Mouse (Mus musculus): ENCODE results near the gene Oxa1l. TPM values are rescaled to one million over a fixed set of nuclear protein-coding genes. Genes with fewer than 3 reads are reported as not detected.
"Not testable (repeated sequence)": the region's sequence is repeated elsewhere in the genome, so short reads cannot be mapped to it uniquely, and the experiment has no call there.

The Oxa1l gene
- polyA plus RNA-seq, 1 experiment = 98.1 TPM

GRCm38 (mm10) chr14:54333452-54334189 is 27.0 kb upstream of the Oxa1l start:
- Histone ChIP-seq H3K4me1 (ENCODE audit: control insufficient read depth, insufficient read depth, low read length) (0 out of 2 replicates have a peak, but pooled peaks cover 2% of the 10 kb centered on the region), H3K4me3 (replicated peaks; ENCODE audit: extremely low read depth, low read depth, low read length) (no peak overlapping the region)
- TF ChIP-seq CTCF (IDR thresholded peaks at IDR 0.05; ENCODE audit: insufficient read depth, low read length) (no peak), POLR2A (IDR thresholded peaks at IDR 0.05; ENCODE audit: borderline replicate concordance, extremely low read depth, low read depth, low read length) (no peak)
- WGBS = 50% methylated on average over 8 of the region's 8 CpGs
- DNase-seq = no peak

- 53% methylated on average over 7 of the region's 7 CpGs for WGBS
Measured at GRCm38 (mm10) chr14:54340836-54341235, 19.8 kb upstream of the Oxa1l start.

GRCm38 (mm10) chr14:54341807-54342206 is 18.8 kb upstream of the Oxa1l start:
- 55% methylated on average over 2 of the region's 2 CpGs for WGBS
- not testable (repeated sequence) for H3K4me3 ChIP-seq (replicated peaks; ENCODE audit: extremely low read depth, low read depth, low read length); H3K4me1 ChIP-seq (ENCODE audit: control insufficient read depth, insufficient read depth, low read length); DNase-seq

More at GRCm38 (mm10) chr14:54340836-54341235, 19.8 kb upstream of the Oxa1l start:
- TF ChIP-seq POLR2A (IDR thresholded peaks at IDR 0.05; ENCODE audit: borderline replicate concordance, extremely low read depth, low read depth, low read length) (no peak), CTCF (IDR thresholded peaks at IDR 0.05; ENCODE audit: insufficient read depth, low read length) (no peak)
- H3K4me3 ChIP-seq (replicated peaks; ENCODE audit: extremely low read depth, low read depth, low read length) = no peak overlapping the region
- no peak for DNase-seq
- 0 out of 2 replicates have a peak, but pooled peaks cover 2% of the 10 kb centered on the region for H3K4me1 ChIP-seq (ENCODE audit: control insufficient read depth, insufficient read depth, low read length)

GRCm38 (mm10) chr14:54350773-54351541 is 9.7 kb upstream of the Oxa1l start:
- H3K4me1 ChIP-seq (ENCODE audit: control insufficient read depth, insufficient read depth, low read length); DNase-seq; H3K4me3 ChIP-seq (replicated peaks; ENCODE audit: extremely low read depth, low read depth, low read length): not testable (repeated sequence)
- 77% methylated on average over 16 of the region's 16 CpGs for WGBS

GRCm38 (mm10) chr14:54352314-54352713 is 8.3 kb upstream of the Oxa1l start:
- no peak for DNase-seq
- no peak overlapping the region for H3K4me3 ChIP-seq (replicated peaks; ENCODE audit: extremely low read depth, low read depth, low read length)
- TF ChIP-seq POLR2A (IDR thresholded peaks at IDR 0.05; ENCODE audit: borderline replicate concordance, extremely low read depth, low read depth, low read length) (no peak), CTCF (IDR thresholded peaks at IDR 0.05; ENCODE audit: insufficient read depth, low read length) (no peak)
- WGBS = 69% methylated on average over 8 of the region's 8 CpGs
- H3K4me1 ChIP-seq (ENCODE audit: control insufficient read depth, insufficient read depth, low read length) = no peaks in the 10 kb centered on the region

GRCm38 (mm10) chr14:54354406-54354805 is 6.2 kb upstream of the Oxa1l start:
- H3K4me3 ChIP-seq (replicated peaks; ENCODE audit: extremely low read depth, low read depth, low read length) = no peak overlapping the region
- DNase-seq = no peak
- no peaks in the 10 kb centered on the region for H3K4me1 ChIP-seq (ENCODE audit: control insufficient read depth, insufficient read depth, low read length)
- TF ChIP-seq POLR2A (IDR thresholded peaks at IDR 0.05; ENCODE audit: borderline replicate concordance, extremely low read depth, low read depth, low read length) = no peak
- TF ChIP-seq CTCF (IDR thresholded peaks at IDR 0.05; ENCODE audit: insufficient read depth, low read length) = 0 out of 2 replicates have a peak, but pooled peaks have one; percentile 11
- WGBS = 29% methylated on average over 1 of the region's 1 CpGs

GRCm38 (mm10) chr14:54363156-54363555 is 2.5 kb downstream of the Oxa1l start:
- DNase-seq = no peak
- Histone ChIP-seq H3K4me1 (ENCODE audit: control insufficient read depth, insufficient read depth, low read length) (no peaks in the 10 kb centered on the region; the same call in 1 of the 2 replicates), H3K4me3 (replicated peaks; ENCODE audit: extremely low read depth, low read depth, low read length) (no peak overlapping the region)
- no peak for TF ChIP-seq CTCF (IDR thresholded peaks at IDR 0.05; ENCODE audit: insufficient read depth, low read length)
- TF ChIP-seq POLR2A (IDR thresholded peaks at IDR 0.05; ENCODE audit: borderline replicate concordance, extremely low read depth, low read depth, low read length) = no peak
- 93% methylated on average over 8 of the region's 8 CpGs for WGBS

- 53% methylated on average over 5 of the region's 5 CpGs for WGBS
- Histone ChIP-seq H3K4me3 (replicated peaks; ENCODE audit: extremely low read depth, low read depth, low read length) (no peak overlapping the region), H3K4me1 (ENCODE audit: control insufficient read depth, insufficient read depth, low read length) (no peaks in the 10 kb centered on the region; the same call in 1 of the 2 replicates)
- no peak for DNase-seq
- TF ChIP-seq POLR2A (IDR thresholded peaks at IDR 0.05; ENCODE audit: borderline replicate concordance, extremely low read depth, low read depth, low read length) (no peak), CTCF (IDR thresholded peaks at IDR 0.05; ENCODE audit: insufficient read depth, low read length) (no peak)
Measured at GRCm38 (mm10) chr14:54365026-54365645, 4.5 kb downstream of the Oxa1l start.

GRCm38 (mm10) chr14:54366581-54366980 is 5.9 kb downstream of the Oxa1l start:
- DNase-seq = no peak
- H3K4me1 ChIP-seq (ENCODE audit: control insufficient read depth, insufficient read depth, low read length) = no peaks in the 10 kb centered on the region; the same call in 1 of the 2 replicates
- TF ChIP-seq POLR2A (IDR thresholded peaks at IDR 0.05; ENCODE audit: borderline replicate concordance, extremely low read depth, low read depth, low read length) (no peak), CTCF (IDR thresholded peaks at IDR 0.05; ENCODE audit: insufficient read depth, low read length) (no peak)
- 74% methylated on average over 10 of the region's 10 CpGs for WGBS
- H3K4me3 ChIP-seq (replicated peaks; ENCODE audit: extremely low read depth, low read depth, low read length) = no peak overlapping the region
